Mouse (Mus musculus) embryo, embryonic 10 days (tissue): ENCODE data around the gene Skint2.

Experiments used
- DNase-seq: peaks from one replicate; pipeline ENCODE4 v3.0.0-alpha.2; 2015; ENCODE audit warnings: low spot score

Gene Skint2

DNA sequence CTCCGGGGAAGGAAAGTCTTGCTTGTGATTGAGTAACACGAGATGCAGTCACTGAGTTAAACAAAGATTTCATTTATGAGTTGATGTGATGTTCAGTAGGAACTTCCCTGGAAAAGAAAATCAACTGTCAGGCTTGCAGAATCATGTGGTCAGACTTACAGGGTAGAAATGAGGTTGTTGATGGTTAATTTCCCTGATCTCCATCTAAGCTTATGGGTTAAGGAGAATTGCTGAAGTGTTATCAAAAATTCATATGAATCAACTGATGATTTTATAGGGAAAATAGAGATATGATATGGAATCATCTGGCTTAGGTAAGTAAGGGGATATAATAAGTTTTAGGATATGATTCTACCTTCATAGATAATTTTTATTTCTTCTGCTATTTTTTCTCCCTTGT is at the start of gene Skint2:
Gene Skint2 (plus strand): TSS at position 301 of the 400 bp plus-strand sequence.
- no peak for DNase-seq
